Mouse (Mus musculus) frontal cortex, postnatal 14 days (tissue): ENCODE measurements at regions not wholly inside any gene's neighbourhood (a gene's known extent, or its start where the extent isn't known, plus 50 kb on each side); places are given as distances from the start of the nearest gene placed in this dataset.

Experiments
- DNase-seq, 2 experiments: peaks; one replicate each; pipeline ENCODE4 v3.0.0; 2022; ENCODE audit warnings: low spot score in 2 of 2

DNA sequence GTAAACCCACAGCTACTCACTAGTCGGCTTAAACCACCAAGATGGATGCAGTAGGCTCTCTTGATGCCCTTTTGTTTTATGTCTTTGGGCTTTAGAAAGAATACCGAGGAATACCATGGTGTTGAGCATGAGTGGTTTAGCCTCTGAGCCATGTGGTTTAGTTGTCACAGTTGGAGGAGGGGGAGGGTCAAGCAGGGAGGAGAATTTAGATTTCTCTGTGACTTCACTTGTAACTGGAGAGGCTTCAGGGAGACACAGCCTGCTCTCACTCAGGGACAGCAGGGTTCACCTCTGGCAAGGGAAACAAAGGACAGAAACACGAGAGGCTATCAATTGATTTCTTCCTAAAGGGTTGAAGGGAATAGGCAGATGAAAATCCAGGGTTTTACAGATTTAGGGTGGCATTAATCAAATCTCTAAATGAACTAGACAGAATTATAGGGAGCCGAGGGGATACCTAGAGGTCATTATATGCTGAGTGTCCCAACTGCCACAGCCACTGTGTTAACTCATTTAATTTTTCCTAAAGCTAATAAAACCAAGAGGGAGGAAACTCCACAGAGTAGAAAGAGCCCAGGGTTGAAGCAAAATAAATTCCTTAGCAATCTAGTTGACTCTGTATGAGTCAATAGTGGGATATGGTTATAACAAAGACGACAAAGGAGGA lies 2113.7 kb upstream of the 5930422O12Rik start:
- DNase-seq = no peak

DNA sequence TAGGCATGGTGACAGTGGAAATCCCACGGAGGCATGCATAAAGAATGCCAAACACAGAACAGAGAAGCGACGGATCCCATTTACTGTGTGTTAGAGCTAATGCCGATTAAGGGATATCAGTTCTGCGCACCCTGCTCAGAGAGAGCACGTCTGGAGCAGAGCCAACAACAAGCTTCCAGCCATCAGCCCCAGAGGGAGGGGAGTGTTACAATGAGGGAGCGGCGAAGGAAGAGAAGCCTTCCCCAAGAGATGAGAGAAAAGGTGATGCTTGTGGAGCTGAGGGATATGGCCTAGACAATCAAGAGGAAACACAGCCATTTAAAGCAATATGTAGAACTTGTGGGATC lies 2113.2 kb upstream of the 5930422O12Rik start:
- DNase-seq = no peak

DNA sequence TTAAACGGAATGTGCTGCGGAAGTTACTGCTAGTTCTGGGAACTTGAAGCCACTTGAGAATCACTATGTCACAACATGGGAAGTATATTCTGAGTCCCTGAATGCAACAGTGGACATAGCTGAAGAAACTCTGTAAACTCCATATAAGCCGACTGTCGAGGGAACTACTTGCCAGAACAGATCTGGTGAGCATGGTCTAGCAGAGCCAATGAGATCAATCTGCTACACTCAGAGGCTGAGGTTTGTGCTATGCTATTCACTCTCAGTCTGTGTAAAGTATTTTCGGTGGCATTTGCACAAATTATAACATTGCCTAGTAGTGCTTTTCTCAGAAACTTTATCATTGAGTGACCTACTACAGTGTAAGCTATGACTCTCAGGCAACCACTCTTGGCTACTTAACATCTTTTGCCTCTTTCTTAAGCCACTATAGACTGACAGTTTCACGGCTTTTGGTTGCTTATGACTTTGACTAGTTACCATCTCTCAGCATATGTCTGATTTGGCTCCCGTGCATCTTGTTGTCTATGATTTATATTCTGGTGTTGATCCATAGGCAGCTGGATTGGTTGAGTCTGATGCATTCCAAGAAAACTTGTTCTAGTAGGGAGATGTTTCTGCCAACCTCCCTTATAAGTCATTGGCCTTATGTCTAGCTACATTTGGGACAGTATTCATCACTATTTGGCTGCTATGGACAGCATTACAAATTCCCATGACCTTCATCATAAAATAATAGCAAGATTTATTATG lies 2094.8 kb upstream of the 5930422O12Rik start:
- DNase-seq = no peak

DNA sequence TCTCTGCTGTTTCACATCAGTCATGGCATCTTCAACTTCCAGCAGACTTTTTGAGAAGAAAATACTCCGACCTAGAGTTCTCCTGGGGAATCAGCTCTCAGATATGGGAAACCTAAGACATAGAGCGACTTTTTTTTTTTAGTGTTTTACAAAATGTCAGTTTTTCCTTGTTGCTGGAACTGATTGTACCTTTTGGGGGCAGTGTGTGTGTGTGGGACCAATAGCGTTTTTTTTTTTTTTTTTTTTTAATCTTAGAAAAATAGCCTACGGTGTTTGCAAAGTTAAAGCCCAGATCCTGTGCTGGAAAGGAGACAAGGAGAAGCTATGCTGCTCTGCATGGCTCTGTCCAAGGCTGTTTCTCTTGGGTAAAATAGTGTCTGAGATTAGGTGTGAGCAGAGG lies 2080.0 kb upstream of the 5930422O12Rik start:
- DNase-seq = no peak

DNA sequence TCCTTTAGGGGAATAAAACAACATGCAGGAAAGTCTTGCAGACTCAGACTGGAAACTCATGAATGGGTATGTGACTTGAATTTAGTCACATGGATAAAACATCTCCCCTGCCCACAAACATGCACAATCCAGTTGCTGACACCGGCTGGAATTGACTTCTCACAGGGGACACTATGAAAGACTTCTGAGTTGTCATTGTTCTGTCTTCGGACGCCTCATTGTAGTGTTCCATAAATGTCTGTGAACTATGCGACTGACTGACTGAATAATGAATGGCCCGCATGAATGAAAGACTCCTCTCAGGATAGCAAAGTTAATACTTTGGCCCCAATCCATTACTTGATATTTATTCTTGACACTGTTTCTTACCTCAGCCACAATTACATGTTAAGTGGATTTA lies 2058.9 kb upstream of the 5930422O12Rik start:
- DNase-seq = no peak

DNA sequence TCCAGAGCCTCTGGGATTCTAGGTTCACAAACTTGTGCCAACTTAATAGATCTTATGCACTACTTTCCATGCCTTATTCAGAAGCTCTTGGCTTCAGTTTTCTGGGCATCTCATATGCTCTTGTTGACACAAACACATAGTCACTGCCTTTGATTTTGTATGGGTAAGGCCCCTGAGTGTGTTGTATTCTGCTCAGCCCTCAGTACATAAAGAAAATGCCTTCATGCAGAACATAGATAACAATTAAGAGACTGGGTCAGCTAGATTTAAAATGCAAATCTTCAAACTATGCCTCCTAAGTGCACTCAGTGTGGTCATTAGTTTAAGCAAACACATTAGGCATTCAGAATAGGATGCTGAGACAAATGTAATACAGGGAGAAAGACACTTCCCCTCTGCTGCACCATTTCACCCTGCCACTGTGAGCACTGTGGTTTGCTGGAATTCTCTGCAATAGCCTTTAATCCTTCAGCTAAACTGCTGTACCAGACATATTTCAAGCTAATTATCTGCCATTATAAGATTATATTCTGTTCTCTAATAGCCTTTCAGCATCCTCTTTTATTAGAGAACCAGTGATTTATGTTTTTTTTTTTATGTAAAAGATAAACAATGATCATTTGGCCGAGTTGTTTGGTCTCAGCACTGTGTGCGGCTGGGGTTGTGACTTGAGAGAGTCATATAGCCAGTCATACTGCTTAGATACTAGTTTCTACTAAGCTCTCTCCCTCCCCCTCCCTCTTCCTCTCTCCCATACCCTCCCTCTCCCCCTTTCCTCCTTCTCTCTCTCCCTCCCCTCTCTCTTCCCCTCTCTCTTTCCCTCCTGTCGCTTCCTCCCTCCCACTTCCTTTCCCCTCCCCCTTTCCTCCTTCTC lies 2058.1 kb upstream of the 5930422O12Rik start:
- no peak for DNase-seq

DNA sequence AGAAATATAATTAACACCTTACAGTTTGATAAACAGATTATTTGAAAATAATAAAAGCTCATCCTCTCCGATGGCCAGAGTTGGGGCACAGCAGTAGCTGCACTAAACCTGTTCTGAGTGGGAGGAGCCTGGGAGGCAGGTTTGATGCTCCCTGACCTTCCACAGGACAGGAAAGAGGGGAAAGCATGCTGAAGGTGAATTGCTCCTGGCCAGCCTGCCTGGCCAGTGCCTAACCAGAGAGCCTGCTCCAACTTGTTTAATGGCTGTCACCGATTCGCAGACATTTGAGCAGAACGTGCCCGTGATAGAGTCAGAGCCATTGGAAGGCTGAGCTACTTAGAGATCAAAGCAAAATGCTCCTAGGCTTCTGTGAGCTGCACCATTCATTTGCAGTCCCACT lies 2056.9 kb upstream of the 5930422O12Rik start:
- no peak for DNase-seq

DNA sequence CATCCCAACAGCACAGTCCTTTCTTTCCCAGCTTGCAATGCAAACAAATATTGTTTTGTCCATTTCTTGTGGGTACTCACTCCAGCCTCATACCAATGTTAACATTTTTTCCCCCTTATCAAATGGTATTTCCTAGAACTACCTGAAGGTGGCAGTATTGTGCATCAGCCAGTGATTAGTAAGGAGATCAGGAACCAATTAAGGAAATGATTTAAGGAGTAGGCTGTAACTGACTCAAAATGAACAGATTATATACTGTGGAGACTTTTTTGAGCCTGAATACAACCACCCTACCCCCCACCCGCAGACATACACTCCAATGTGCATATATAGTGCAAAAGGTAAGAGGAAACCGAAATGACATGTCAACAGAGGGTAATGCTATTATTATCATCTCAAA lies 2056.1 kb upstream of the 5930422O12Rik start:
- DNase-seq = no peak

DNA sequence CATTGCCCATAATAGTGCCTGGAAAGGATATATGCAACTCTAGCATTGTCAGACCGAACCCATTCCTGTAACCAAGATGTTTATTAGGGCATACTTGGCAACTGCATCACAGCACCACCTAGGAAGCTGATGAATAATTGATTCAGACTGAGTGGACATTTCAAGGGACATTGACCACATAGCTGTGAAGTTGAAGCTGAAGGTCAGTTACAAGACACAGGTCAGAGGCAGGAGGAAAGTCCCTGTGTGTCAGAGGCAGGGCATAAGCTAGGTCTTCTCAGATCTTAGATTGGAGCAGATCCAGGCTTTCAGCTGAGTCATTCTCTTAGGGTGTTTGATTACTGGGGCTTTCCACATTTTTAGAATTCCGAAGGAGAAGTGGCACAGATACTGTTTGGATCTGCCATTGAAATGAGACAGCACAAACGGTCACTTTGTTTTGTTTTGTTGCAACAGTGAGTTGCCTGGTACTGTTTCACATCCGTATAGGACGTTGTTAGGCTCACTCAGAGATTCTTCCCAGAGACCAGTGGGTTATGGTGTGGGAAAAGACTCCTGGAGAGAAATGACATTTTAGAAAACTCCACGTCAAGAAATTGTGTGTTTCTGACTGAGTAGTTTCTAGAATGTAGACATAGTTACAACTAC lies 2055.2 kb upstream of the 5930422O12Rik start:
- DNase-seq = no peak

DNA sequence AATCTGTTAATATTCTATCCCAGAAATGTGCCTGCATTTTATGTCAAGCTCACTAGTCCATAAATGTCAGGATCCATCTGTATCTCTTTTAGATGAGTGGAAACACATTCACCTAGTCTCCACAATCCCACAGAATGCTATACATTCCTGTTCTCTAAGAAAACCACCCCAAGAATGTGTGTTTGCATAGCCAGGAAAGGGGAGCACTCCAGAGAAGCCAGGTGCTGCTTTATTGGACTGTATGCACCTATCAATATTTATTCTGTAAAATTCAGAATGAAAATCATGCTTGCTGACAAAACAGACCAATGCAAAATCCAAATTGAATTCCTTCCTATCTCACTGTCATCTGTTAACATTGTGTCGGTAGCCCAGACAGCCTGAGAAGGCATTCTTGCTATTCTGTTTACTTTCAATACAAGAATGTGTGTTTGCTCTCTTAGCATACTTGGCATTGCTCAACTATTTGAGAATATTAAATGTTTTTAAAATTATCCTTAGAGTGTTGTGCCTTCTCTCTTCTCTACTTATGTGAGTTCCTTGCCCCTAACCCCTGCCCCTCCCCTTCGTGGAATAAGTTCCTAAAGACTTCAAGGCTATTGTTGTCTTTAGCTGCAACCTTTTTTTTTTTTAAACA lies 2050.7 kb upstream of the 5930422O12Rik start:
- no peak for DNase-seq

DNA sequence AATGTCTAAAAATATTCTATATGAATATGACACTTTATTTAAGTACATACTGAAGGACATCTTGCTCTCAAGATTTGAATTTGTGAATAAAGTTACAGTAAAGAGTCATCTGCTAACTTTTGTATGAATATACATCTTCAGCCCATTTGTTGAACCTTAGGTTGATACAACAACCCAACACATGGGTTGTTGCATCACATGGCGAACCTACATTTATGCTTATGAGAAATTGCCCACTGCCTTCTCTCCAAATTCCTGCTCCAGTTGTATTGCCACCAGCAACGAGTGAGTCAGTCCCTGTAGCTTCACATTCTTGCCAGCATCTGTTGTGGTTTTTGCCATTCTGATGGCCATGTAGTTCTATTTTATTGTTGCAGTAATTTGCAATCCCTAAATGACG lies 2023.7 kb upstream of the 5930422O12Rik start:
- DNase-seq = no peak

DNA sequence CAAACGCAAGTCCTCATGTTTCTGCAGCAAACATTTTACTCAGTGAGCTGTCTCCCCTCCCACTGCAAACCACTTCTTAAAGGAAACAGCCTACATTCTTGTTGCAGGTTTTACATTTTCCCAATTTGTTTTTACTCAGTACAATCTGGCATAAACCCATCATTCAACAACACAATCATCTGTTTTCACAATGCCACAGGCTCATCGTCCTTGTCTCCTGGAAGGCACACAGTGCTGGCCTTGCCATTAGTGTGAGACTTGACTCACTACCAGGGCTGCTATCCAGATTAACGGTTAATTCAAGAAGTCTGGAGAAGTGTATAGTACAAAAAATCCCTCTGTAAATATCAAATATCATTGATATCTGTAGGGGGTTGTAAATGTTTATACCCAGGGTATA lies 2006.3 kb upstream of the 5930422O12Rik start:
- DNase-seq = no peak

DNA sequence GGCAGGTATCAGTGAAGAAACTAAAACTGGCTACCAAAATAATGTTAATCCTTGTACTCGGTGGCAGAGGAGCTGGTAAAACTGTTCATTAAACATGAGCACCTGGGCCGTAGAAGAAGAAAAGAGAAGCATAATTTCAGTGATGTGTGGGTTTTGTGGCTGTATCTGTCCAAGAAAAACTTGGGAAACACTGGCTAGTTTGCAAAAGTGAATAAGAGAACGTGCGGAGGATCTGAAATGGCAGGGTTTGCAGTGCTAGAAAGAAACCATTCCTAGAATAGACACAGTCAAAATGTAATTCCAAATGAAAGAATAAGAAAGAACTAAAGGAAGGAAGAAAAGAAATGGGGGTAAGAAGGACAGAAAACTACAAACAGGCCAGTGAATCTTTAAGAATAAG lies 2000.8 kb upstream of the 5930422O12Rik start:
- no peak for DNase-seq

DNA sequence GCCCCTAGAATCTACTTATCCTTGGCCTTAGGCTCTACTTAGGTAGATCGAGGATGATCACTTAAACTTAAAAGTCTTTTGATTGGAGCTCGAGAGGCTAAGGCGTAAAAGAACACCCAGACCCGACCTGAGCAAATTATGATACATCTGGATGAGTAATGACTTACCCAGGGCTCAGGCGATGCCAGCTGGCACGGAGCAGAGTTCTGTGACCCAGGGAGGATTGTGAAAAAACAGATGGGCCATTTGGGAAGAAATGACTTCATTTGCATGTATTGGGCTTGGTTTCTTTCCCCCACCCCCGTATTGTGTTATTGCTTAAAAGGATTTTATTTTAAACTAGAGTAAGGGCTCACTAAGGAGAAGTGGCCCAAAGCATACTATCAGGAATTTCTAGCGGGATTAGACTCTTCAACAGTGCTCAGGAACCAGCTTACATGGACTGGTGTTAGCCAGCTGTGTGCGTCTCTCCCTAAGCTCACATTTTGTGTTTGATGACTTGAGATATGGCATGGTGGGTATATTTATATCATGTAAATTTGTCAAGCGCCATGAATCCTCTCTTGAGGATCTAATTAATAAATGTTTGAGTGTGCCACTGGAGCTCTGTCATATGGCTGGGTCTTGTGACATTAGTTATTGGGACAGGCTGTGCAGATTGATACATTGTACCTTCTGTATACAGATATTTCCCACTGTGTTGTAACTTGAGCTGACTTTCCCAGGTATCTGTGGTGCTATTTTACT lies 1991.9 kb upstream of the 5930422O12Rik start:
- DNase-seq = no peak

DNA sequence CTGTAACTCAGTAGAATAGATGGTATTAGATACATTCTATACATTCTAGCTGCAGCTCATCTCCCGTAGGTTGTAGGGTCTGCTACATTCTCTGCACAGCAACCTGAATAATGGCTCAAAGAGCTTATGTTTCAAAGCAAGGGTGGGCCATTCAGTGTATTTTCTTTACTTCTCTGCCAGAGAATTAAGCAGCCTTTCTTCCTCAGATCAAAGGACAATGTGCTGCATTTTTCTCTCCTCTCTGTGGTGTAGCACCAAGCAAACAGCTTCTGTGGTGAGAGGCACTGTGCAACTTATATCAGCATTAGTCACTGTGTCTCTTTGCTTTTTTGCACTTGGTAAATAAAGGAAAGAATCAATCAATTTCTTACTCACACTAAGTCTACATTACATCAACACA lies 1983.7 kb upstream of the 5930422O12Rik start:
- no peak for DNase-seq

DNA sequence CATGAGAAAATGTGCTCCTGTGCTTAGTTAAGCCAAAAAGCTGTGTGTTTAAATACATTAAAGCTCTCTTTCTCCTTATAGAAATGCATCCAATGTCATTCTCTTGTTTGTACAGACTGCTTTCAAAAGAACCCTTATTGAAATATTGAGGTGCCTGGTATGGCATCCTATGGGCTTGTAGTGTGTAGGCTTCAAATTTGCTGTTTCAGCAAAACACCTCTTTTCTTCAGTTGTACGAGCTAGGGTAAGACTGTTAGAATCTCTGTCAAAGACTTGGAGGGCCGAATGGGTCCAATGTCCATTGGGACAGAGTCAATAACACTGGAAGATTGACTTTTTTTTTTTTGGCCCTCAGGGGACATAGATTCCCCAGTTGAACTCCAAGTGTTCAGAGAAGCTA lies 1980.5 kb upstream of the 5930422O12Rik start:
- no peak for DNase-seq

DNA sequence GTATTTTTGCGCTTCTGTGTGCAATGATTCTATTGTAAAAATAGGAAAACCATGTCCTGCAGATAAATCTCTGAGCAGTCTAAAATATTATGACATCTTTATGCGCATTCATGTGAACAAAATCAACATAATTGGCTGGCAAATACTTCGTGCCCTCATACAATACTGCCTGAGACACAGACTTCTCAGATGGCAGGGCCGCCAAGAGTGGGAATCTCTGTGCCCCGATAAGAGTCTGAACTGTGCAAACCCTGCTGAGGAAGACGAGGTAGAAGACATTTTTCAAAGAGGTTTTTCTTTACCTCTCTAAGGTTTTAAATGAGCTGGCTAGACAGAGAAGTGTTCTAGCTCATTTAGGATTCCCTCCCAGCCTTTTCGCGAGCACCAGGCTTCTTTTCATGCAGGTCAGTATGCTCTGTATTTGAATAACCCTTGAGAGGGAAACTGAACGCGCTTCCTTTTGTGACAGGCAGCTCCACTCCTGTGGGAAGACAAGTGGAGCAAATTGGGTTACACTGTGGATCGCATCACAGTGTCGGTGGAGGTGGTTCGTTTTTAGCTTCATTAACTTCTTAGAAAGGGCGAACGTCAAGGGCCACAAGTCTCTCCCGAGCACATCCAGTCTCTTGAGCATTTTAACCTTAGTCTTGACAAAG lies 1973.6 kb upstream of the 5930422O12Rik start:
- no peak for DNase-seq

DNA sequence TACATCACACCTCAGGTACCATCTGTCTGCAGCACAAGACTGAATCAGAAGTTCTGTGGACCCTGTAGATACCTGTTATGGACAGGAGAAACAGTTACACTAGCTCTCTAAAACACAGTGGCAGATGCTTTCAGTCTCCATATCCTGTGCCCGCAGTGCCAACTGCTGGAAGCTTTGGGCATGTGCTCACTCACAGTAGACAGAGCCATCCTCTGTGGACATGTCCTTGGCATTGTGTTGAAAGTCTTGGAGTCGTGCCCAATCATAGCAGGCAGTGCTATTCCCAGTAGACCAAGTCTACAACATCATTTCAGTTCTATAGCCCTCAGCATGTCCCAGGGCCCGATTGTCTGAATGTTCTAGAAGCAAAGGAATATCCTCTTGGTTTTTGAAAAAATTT lies 1968.2 kb upstream of the 5930422O12Rik start:
- DNase-seq = peak in 1 of 2 experiments; percentile 4
